Mouse (Mus musculus) kidney, adult 2 months (tissue): ENCODE results near the gene Suclg1.

Experiments
- CTCF ChIP-seq: fragments of 200-500 bp; conservative IDR thresholded peaks from 2 replicates; pipeline ENCODE4 v1.5.1; 2011; ENCODE audit warnings: low read depth, mild to moderate bottlenecking, control low read depth, low read length, moderate library complexity, mixed read lengths; ENCODE audit not compliant: insufficient read depth, insufficient read length
- POLR2A ChIP-seq: fragments of 200-500 bp; IDR thresholded peaks from one replicate; pipeline ENCODE4 v1.6.1; 2011; ENCODE audit warnings: low read depth, low read length, control low read depth

GRCm38 (mm10) chr6:73257068-73257467 lies 8.9 kb downstream of the Suclg1 start:
- TF ChIP-seq POLR2A (no peak), CTCF (no peak)
